Mouse (Mus musculus) erythroid progenitor cell, adult 5-6 weeks (primary cell): ENCODE measurements around the gene Adamts7. TPM values are rescaled to one million over a fixed set of nuclear protein-coding genes. Genes with fewer than 3 reads are reported as not detected.

Experiments used
- ATAC-seq: replicated peaks from 2 replicates; pipeline ENCODE4 v1.8.0; 2016; ENCODE audit warnings: moderate number of reproducible peaks, mild to moderate bottlenecking, moderate TSS enrichment, inconsistent platforms; ENCODE audit not compliant: poor library complexity, low FRiP score, severe bottlenecking
- total RNA-seq, 2 experiments: library from RNA; stranded (forward) in 1 of 2; stranded (reverse) in 1 of 2; fragments of 150-400 nt in 1 of 2; fragments of 186-747, 209-891 nt in 1 of 2; gene quantifications; 2 replicates each; pipeline versions ENCODE4 v1.2.3 to v1.2.4; 2015 to 2017; ENCODE audit warnings: low replicate concordance in 2 of 2

Gene Adamts7
- total RNA-seq, 2 experiments from 2014 or later, result not detected

GRCm38 (mm10) chr9:90136678-90136965 lies 26.2 kb upstream of the Adamts7 start:
- no peak for ATAC-seq

- no peak for ATAC-seq
Measured at GRCm38 (mm10) chr9:90145788-90146187, 17.1 kb upstream of the Adamts7 start.

GRCm38 (mm10) chr9:90146869-90147268 lies 16.0 kb upstream of the Adamts7 start:
- ATAC-seq, result no peak

DNA sequence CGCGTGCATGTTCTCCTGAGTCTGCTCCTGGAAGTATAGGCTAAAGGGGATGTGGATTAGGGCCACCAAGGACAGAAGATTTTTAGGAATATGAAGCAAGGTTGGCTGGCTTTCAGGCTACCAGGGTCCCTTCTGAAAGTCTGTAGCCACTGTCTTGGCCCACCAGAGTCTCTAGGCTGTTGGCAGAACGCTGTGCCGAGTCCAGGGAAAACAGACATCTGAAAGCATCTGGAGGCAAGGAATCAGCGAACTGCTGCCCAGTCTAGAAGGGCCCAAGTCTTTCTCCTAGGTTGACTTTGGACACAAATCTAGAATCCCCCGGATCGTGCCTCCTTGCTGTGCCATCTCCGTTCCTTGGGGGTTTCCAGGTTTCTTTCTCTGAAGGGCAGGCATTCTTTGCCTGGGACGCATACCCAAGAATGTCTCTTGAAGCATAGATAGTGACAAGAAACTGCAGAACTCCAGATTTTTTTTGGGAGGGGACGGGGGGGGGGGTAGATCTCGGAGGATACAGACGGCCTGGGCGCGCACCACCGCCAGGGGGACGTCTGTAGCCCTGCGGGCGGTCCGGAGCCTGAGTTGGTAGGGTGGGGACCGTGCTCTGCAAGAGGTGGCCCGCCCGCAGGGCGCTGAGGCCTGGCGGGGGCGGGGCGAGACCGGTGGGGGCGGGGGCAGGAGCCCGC lies 485 bp upstream of the Adamts7 start:
- no peak for ATAC-seq

- no peak for ATAC-seq
Measured at GRCm38 (mm10) chr9:90163749-90164095, 853 bp downstream of the Adamts7 start.

- ATAC-seq, result no peak
Measured at GRCm38 (mm10) chr9:90164670-90165453, 2.0 kb downstream of the Adamts7 start.

GRCm38 (mm10) chr9:90165590-90165989 lies 2.7 kb downstream of the Adamts7 start:
- ATAC-seq, result no peak

DNA sequence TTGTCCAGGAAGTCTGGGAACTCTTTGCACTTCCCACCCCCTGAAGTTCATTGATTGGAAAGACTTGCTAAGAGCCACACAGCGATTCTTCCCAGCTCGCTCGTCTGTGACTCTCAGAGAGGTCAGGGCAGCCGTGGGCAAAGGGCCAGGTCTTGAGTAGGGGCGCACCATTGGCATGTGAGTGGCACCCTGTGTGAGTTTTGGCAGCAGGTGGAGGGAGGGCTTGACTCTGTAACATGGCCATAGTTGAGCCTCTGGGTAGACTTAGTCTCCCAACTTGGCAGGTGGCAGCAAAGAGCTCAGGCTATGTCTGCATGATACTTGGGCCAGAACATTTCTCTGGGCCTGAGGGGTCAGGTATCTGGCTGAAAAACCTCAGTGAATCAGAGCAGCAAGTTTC lies 3.7 kb downstream of the Adamts7 start:
- ATAC-seq, result no peak

DNA sequence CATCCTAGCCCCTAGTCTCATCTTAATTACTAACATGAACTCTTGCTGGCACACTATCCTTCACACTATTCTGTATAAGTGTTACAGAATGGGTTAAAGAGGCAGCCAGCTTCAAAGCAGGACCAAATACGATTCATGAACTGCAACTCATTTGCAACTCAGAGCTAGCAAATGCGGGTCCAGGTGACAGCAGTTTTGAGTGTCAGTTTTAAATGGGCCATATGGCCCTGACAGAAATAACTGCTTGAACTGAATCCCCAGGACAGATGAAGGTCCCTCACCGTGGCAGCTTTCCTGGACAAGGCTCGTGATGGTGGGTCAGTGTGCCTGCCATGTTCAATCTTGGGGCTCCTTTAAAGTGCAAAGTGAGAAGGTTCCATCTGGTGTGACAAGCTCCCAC lies 7.1 kb downstream of the Adamts7 start:
- no peak for ATAC-seq

GRCm38 (mm10) chr9:90171421-90171820 lies 8.6 kb downstream of the Adamts7 start:
- ATAC-seq, result no peak

- no peak for ATAC-seq
Measured at GRCm38 (mm10) chr9:90172528-90173321, 9.9 kb downstream of the Adamts7 start.

- no peak for ATAC-seq
Measured at GRCm38 (mm10) chr9:90173330-90173729, 10.5 kb downstream of the Adamts7 start.

DNA sequence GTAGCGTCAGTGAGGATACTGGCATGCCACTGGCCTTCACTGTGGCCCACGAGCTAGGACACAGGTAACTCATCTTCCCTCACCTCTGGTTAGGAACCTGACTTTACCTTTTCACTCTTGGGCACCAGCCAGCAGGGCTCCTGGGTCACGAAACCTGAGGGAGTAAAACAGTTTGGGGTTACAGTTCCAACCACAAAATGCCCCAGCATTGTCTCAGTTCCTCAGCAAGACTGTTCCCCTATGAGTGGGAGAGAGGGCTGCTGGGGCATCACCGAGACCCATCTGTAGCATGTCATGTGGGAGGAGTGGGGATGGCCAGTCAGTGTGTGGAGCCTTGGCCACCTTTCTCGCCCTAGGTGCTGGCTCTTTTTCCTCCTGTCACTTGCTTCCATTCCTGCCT lies 16.5 kb downstream of the Adamts7 start:
- ATAC-seq, result no peak

- no peak for ATAC-seq
Measured at GRCm38 (mm10) chr9:90181656-90182388, 19.0 kb downstream of the Adamts7 start.

DNA sequence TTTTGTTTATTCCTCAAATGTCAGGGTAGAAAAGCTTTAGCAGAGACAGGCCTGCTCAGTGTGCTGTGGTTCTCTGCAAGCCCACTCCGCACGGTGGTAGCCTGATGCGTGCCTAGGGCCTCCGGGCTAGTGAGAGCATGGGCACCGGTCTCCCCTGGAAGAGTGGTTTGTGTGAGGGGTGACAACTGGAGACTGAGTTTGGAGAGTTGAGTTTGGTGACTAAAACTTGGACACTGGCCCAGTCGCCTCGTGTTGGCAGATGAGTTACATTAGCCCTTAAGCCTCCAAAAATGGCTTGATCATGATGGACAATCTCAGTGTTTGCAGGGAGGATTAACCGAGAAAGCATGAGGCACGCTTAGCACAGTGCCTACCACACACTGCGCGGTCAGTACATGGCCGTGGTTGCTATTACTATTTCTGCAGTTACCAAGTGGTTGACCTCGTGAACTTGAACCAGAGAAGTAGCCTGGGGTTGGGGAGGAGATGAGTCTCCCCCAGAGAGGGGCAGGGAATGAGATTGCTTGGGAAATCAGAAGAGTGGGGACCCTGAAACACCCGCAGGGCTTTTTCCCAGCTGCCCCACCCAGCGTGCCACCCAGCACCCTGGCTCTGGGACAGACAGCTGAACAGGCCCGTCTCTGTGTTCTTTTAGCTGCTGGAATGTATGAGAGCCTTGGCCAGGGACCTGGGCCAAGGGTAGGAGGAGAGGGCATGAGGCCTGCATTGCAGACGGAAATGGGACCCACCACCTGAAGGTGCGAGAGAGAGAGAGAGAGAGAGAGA lies 20.0 kb downstream of the Adamts7 start:
- no peak for ATAC-seq

DNA sequence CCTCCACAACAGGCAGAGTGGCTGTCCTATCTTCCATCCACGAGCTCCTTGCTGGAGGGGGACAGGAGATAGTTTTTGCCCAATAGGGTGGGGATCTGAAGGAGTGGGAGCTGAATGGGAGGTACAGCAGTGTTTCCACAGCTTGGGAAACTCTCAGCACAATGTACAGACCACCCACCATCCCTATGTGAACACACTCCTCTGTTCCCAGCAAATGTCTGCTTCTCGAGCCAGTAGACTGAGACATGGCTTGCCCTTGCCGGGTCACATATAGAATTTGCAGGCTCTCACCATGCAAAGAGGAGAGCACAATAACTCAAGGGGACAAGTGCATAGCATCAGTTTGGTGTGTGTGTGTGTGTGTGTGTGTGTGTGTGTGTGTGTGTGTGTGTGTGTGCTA lies 20.7 kb downstream of the Adamts7 start:
- ATAC-seq, result no peak

GRCm38 (mm10) chr9:90184116-90184515 lies 21.2 kb downstream of the Adamts7 start:
- ATAC-seq, result no peak

- no peak for ATAC-seq
Measured at GRCm38 (mm10) chr9:90185356-90185910, 22.6 kb downstream of the Adamts7 start.

DNA sequence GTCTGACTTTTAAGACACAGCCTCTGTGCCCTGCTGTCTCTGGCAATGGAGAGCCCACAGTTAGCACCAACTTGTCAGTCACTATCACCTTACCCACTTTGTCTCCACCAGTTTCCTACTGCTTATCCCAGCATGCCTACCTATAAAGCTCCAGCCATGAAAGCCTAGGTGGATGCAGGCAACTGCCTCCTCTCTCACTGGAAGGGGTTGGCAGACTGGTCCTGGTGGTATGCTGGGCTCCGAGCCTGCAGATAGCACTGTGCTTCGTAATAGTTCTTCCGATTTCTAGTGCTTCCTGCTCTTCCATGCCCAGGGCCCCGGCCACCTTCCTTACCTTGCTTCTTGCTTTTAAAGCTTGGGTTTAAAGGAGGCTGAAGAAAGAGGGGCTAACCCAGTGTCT lies 26.0 kb downstream of the Adamts7 start:
- no peak for ATAC-seq
